Mouse (Mus musculus): ENCODE data around the gene Phospho1. TPM values are rescaled to one million over a fixed set of nuclear protein-coding genes. Genes with fewer than 3 reads are reported as not detected.

The Phospho1 gene
- total and polyA plus RNA-seq, 2 experiments: 1.6 to 31.8 TPM

GRCm38 (mm10) chr11:95858528-95859467 is 34.5 kb downstream of the Phospho1 start:
- DNase-seq (ENCODE audit: extremely low read depth, low read depth, low spot score): peak; percentile 92
- Histone ChIP-seq H3K9ac (ENCODE audit: low read depth, low read length) (peak overlapping the region; percentile 78), H3K4me3 (ENCODE audit: insufficient read depth, low read depth, low read length) (peak overlapping the region; percentile 65), H3K27me3 (ENCODE audit: control insufficient read depth, insufficient read depth, low read length) (no peaks in the 10 kb centered on the region), H3K27ac (replicated peaks; ENCODE audit: insufficient read depth, low read depth, low read length) (peak overlapping the region; percentile 78), H3K4me1 (ENCODE audit: control insufficient read depth, insufficient read depth, low read length) (0 out of 2 replicates have a peak, but pooled peaks cover 2% of the 10 kb centered on the region), H3K79me2 (ENCODE audit: control insufficient read depth, insufficient read depth, low read length) (no peaks in the 10 kb centered on the region), H3K36me3 (ENCODE audit: control insufficient read depth, insufficient read depth, low read length) (no peaks in the 10 kb centered on the region)
- no peak; the same call in 1 of the 2 replicates for TF ChIP-seq CTCF (IDR thresholded peaks at IDR 0.05; ENCODE audit: low read depth, low read length)
- no peak for TF ChIP-seq POLR2A (IDR thresholded peaks at IDR 0.05; ENCODE audit: extremely low read depth, insufficient read depth, low read length)
- under 1% methylated on average over 58 of the region's 58 CpGs for WGBS

- no peak for TF ChIP-seq POLR2A (IDR thresholded peaks at IDR 0.05; ENCODE audit: extremely low read depth, insufficient read depth, low read length)
- no peak for TF ChIP-seq CTCF (IDR thresholded peaks at IDR 0.05; ENCODE audit: low read depth, low read length)
- Histone ChIP-seq H3K4me3 (ENCODE audit: insufficient read depth, low read depth, low read length) (peak overlapping the region; percentile 65), H3K79me2 (ENCODE audit: control insufficient read depth, insufficient read depth, low read length) (no peaks in the 10 kb centered on the region), H3K9ac (ENCODE audit: low read depth, low read length) (peak overlapping the region; percentile 78), H3K4me1 (ENCODE audit: control insufficient read depth, insufficient read depth, low read length) (0 out of 2 replicates have a peak, but pooled peaks cover 2% of the 10 kb centered on the region), H3K36me3 (ENCODE audit: control insufficient read depth, insufficient read depth, low read length) (no peaks in the 10 kb centered on the region), H3K27me3 (ENCODE audit: control insufficient read depth, insufficient read depth, low read length) (no peaks in the 10 kb centered on the region), H3K27ac (replicated peaks; ENCODE audit: insufficient read depth, low read depth, low read length) (peak overlapping the region; percentile 78)
- under 1% methylated on average over 35 of the region's 35 CpGs for WGBS
- peak; percentile 69 for DNase-seq (ENCODE audit: extremely low read depth, low read depth, low spot score)
These were observed 35.2 kb downstream of the Phospho1 start for GRCm38 (mm10) chr11:95859468-95859855.

- DNase-seq (ENCODE audit: extremely low read depth, low read depth, low spot score): no peak
- TF ChIP-seq CTCF (IDR thresholded peaks at IDR 0.05; ENCODE audit: low read depth, low read length): no peak
- no peak for TF ChIP-seq POLR2A (IDR thresholded peaks at IDR 0.05; ENCODE audit: extremely low read depth, insufficient read depth, low read length)
- H3K79me2 ChIP-seq (ENCODE audit: control insufficient read depth, insufficient read depth, low read length): no peaks in the 10 kb centered on the region
- no peak overlapping the region for H3K9ac ChIP-seq (ENCODE audit: low read depth, low read length)
- no peak overlapping the region for H3K27ac ChIP-seq (replicated peaks; ENCODE audit: insufficient read depth, low read depth, low read length)
- H3K4me1 ChIP-seq (ENCODE audit: control insufficient read depth, insufficient read depth, low read length): 0 out of 2 replicates have a peak, but pooled peaks cover 2% of the 10 kb centered on the region
- no peaks in the 10 kb centered on the region for H3K27me3 ChIP-seq (ENCODE audit: control insufficient read depth, insufficient read depth, low read length)
- H3K4me3 ChIP-seq (ENCODE audit: insufficient read depth, low read depth, low read length): peak overlapping the region; percentile 65; the same call in 1 of the 2 replicates
- H3K36me3 ChIP-seq (ENCODE audit: control insufficient read depth, insufficient read depth, low read length): no peaks in the 10 kb centered on the region
- WGBS: 41% methylated on average over 3 of the region's 3 CpGs
These were observed 35.8 kb downstream of the Phospho1 start for GRCm38 (mm10) chr11:95860071-95860490.

GRCm38 (mm10) chr11:95861397-95861796 is 37.1 kb downstream of the Phospho1 start:
- H3K36me3 ChIP-seq (ENCODE audit: control insufficient read depth, insufficient read depth, low read length): no peaks in the 10 kb centered on the region
- H3K27ac ChIP-seq (replicated peaks; ENCODE audit: insufficient read depth, low read depth, low read length): no peak overlapping the region
- 0 out of 2 replicates have a peak, but pooled peaks cover 2% of the 10 kb centered on the region for H3K4me1 ChIP-seq (ENCODE audit: control insufficient read depth, insufficient read depth, low read length)
- no peaks in the 10 kb centered on the region for H3K27me3 ChIP-seq (ENCODE audit: control insufficient read depth, insufficient read depth, low read length)
- no peak overlapping the region for H3K4me3 ChIP-seq (ENCODE audit: insufficient read depth, low read depth, low read length)
- WGBS: 94% methylated on average over 8 of the region's 8 CpGs
- no peak overlapping the region for H3K9ac ChIP-seq (ENCODE audit: low read depth, low read length)
- no peak for DNase-seq (ENCODE audit: extremely low read depth, low read depth, low spot score)
- H3K79me2 ChIP-seq (ENCODE audit: control insufficient read depth, insufficient read depth, low read length): no peaks in the 10 kb centered on the region
- TF ChIP-seq CTCF (IDR thresholded peaks at IDR 0.05; ENCODE audit: low read depth, low read length) (no peak), POLR2A (IDR thresholded peaks at IDR 0.05; ENCODE audit: extremely low read depth, insufficient read depth, low read length) (no peak)

- no peak overlapping the region for H3K4me3 ChIP-seq (ENCODE audit: insufficient read depth, low read depth, low read length)
- DNase-seq (ENCODE audit: extremely low read depth, low read depth, low spot score): peak; percentile 68
- TF ChIP-seq POLR2A (IDR thresholded peaks at IDR 0.05; ENCODE audit: extremely low read depth, insufficient read depth, low read length) (no peak), CTCF (IDR thresholded peaks at IDR 0.05; ENCODE audit: low read depth, low read length) (no peak)
- H3K27ac ChIP-seq (replicated peaks; ENCODE audit: insufficient read depth, low read depth, low read length): no peak overlapping the region
- H3K79me2 ChIP-seq (ENCODE audit: control insufficient read depth, insufficient read depth, low read length): no peaks in the 10 kb centered on the region
- no peaks in the 10 kb centered on the region for H3K4me1 ChIP-seq (ENCODE audit: control insufficient read depth, insufficient read depth, low read length)
- WGBS: 44% methylated on average over 4 of the region's 4 CpGs
- no peak overlapping the region for H3K9ac ChIP-seq (ENCODE audit: low read depth, low read length)
- H3K36me3 ChIP-seq (ENCODE audit: control insufficient read depth, insufficient read depth, low read length): no peaks in the 10 kb centered on the region
- H3K27me3 ChIP-seq (ENCODE audit: control insufficient read depth, insufficient read depth, low read length): no peaks in the 10 kb centered on the region
These were observed 45.1 kb downstream of the Phospho1 start for GRCm38 (mm10) chr11:95869442-95869841.

Data from liver, adult 2 months (tissue).